Mouse (Mus musculus) heart, adult 2 months (tissue): ENCODE data around the gene Olfr1368.

ENCODE experiments used
- CTCF ChIP-seq: fragments of 200-600 bp; IDR thresholded peaks from 2 replicates; pipeline ENCODE4 v1.8.1; 2022; ENCODE audit warnings: antibody characterized with exemption, mild to moderate bottlenecking, moderate library complexity
- EP300 ChIP-seq: fragments of 200-500 bp; IDR thresholded peaks from 2 replicates; pipeline ENCODE4 v1.6.1; 2011; ENCODE audit warnings: low read depth, low read length, control low read depth; ENCODE audit not compliant: insufficient read depth
- POLR2A ChIP-seq: fragments of 200-500 bp; IDR thresholded peaks from 2 replicates; pipeline ENCODE4 v1.6.1; 2011; ENCODE audit warnings: mild to moderate bottlenecking, low read depth, low read length, control low read depth; ENCODE audit not compliant: insufficient read depth

- no peak for TF ChIP-seq CTCF
- no peak for TF ChIP-seq POLR2A
- TF ChIP-seq EP300, result no peak
These were observed 37.4 kb upstream of the Olfr1368 start for GRCm38 (mm10) chr13:21183066-21183465.
